Mouse (Mus musculus): ENCODE data around the gene Gm17949.

- TF ChIP-seq CTCF (IDR thresholded peaks at IDR 0.05; ENCODE audit: extremely low read depth, insufficient read length, insufficient replicate concordance, low read depth, low read length) (no peak), POLR2A (IDR thresholded peaks at IDR 0.05; ENCODE audit: low read depth, low read length) (peak; percentile 76)
These were observed 21.0 kb upstream of the Gm17949 start, which contains the start of gene Clpp for GRCm38 (mm10) chr17:56990115-56990746.
